Comparison of ENCODE assay signal across 26 mouse cellular contexts in the genomic region with DNA sequence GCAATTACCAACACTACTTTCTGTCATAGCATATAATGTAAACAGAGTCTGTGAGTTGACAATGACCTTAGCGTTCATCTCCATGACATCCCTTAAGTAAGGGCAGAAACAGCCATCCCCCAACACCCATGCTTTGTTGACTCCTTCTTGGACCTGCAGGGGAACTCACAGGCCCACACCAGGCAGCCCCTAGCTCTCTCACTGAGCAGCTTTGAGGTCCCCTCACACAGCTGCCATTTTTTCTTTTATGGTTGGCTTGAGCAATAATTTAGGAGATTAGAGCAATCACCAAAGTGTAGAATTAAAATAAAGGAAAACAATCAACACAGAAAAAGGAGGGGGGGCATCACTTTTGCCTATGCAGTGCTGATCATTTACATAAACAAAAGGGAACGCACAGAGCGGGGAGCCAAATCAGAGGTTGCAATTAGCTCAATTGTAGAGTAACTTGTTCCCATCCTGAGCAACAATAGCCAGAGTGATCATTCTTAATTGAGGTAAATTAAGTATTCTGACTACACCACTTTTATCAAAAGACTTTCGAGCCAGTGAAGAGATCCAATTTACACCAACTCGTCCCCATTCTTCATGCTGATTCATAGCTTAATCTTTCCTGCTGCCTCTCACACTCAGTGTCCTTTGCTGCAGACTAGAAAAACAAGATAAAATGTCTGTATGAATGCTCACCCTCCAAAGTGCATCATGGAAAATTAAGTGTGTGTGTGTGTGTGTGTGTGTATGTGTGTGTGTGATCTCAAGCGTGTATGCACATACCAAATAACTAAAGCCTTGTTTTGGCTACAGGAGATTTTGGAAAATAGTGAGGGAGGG.
DNase-seq lines count a peak whose midpoint lies in the region; ATAC-seq and TF ChIP-seq lines count a peak whose summit lies in the region.
"Had no signal": no experiment of that assay in that cellular context is flagged by ENCODE, and none has a peak within 500 bp of the region (broad histone marks: within the 10 kb centered on the region; RNA-seq: fewer than 3 reads in every experiment).

No protein-coding gene starts in this region.

- peak; percentile 69 for ATAC-seq in frontal cortex, adult (ENCODE audit: low TSS enrichment)
- peak; percentile 65 for ATAC-seq in midbrain, embryonic 13.5 days
- ATAC-seq in forebrain, embryonic 16.5 days = peak; percentile 89
- ATAC-seq: hindbrain, postnatal 0 days; intestine, embryonic 16.5 days had no signal

- H3K36me3 ChIP-seq in midbrain, embryonic 13.5 days = no peaks in the 10 kb centered on the region
- H3K36me3 ChIP-seq in midbrain, embryonic 10.5 days = no peaks in the 10 kb centered on the region
- no peaks in the 10 kb centered on the region for H3K36me3 ChIP-seq in forebrain, embryonic 16.5 days (ENCODE audit: control insufficient read depth, insufficient read depth)
- H3K36me3 ChIP-seq: embryonic facial prominence, embryonic 10.5 days; heart, embryonic 13.5 days; lung, embryonic 15.5 days; midbrain, embryonic 15.5 days; neural tube, embryonic 13.5 days; stomach, embryonic 15.5 days had no signal

- no peak overlapping the region for H3K9ac ChIP-seq in midbrain, embryonic 13.5 days (replicated peaks)
- no peak overlapping the region for H3K9ac ChIP-seq in forebrain, embryonic 16.5 days (replicated peaks; ENCODE audit: low read depth, low read length)
- H3K9ac ChIP-seq: heart, embryonic 13.5 days; liver, embryonic 14.5 days; lung, embryonic 15.5 days; midbrain, embryonic 15.5 days; neural tube, embryonic 13.5 days; stomach, embryonic 15.5 days had no signal

- H3K4me3 ChIP-seq in midbrain, embryonic 13.5 days (replicated peaks) = no peak overlapping the region
- no peak overlapping the region for H3K4me3 ChIP-seq in midbrain, embryonic 10.5 days
- no peak overlapping the region for H3K4me3 ChIP-seq in forebrain, embryonic 16.5 days (replicated peaks; ENCODE audit: low read length)
- H3K4me3 ChIP-seq in lung, adult 2 months (replicated peaks; ENCODE audit: extremely low read depth, low read depth, low read length) = no peak overlapping the region
- H3K4me3 ChIP-seq: embryonic facial prominence, embryonic 10.5 days; heart, embryonic 13.5 days; lung, embryonic 15.5 days; midbrain, embryonic 15.5 days; myocyte; neural tube, embryonic 13.5 days; stomach, embryonic 15.5 days had no signal

- TF ChIP-seq CTCF in lung, adult 2 months (IDR thresholded peaks at IDR 0.05; ENCODE audit: insufficient read depth, low read length) = no peak

- no peaks in the 10 kb centered on the region; the same call in 1 of the 2 replicates for H3K9me3 ChIP-seq in midbrain, embryonic 13.5 days
- no peaks in the 10 kb centered on the region for H3K9me3 ChIP-seq in midbrain, embryonic 10.5 days (replicated peaks)
- no peaks in the 10 kb centered on the region for H3K9me3 ChIP-seq in forebrain, embryonic 16.5 days (ENCODE audit: control insufficient read depth, low read length)
- H3K9me3 ChIP-seq: embryonic facial prominence, embryonic 10.5 days; heart, embryonic 13.5 days; lung, embryonic 15.5 days; midbrain, embryonic 15.5 days; neural tube, embryonic 13.5 days; stomach, embryonic 15.5 days had no signal

- H3K27me3 ChIP-seq in midbrain, embryonic 13.5 days = peaks cover 25% of the 10 kb centered on the region
- peaks cover 86% of the 10 kb centered on the region for H3K27me3 ChIP-seq in midbrain, embryonic 10.5 days (ENCODE audit: low read depth, poor library complexity, severe bottlenecking)
- peaks cover 6% of the 10 kb centered on the region; the same call in 1 of the 2 replicates for H3K27me3 ChIP-seq in forebrain, embryonic 16.5 days (replicated peaks; ENCODE audit: control insufficient read depth, insufficient read depth, low read length)
- H3K27me3 ChIP-seq: heart, embryonic 13.5 days; midbrain, embryonic 15.5 days; neural tube, embryonic 13.5 days; stomach, embryonic 15.5 days had no signal

- peaks cover 44% of the 10 kb centered on the region for H3K4me1 ChIP-seq in midbrain, embryonic 13.5 days (replicated peaks)
- peaks cover 42% of the 10 kb centered on the region for H3K4me1 ChIP-seq in midbrain, embryonic 10.5 days
- peaks cover 18% of the 10 kb centered on the region for H3K4me1 ChIP-seq in forebrain, embryonic 16.5 days (replicated peaks; ENCODE audit: control insufficient read depth, insufficient read depth, low read length)
- no peaks in the 10 kb centered on the region for H3K4me1 ChIP-seq in lung, adult 2 months (ENCODE audit: control insufficient read depth, insufficient read depth, low read length)
- H3K4me1 ChIP-seq: lung, embryonic 15.5 days; stomach, embryonic 15.5 days had no signal

- no peak for TF ChIP-seq POLR2A in lung, adult 2 months (IDR thresholded peaks at IDR 0.05; ENCODE audit: borderline replicate concordance, extremely low read depth, low read depth, low read length)

- DNase-seq in frontal cortex, postnatal 14 days (ENCODE audit: low spot score in 2 of 2) = no peak
- no peak for DNase-seq in midbrain, embryonic 10.5 days (ENCODE audit: low spot score)
- DNase-seq in lung, adult 2 months = no peak
- no peak for DNase-seq in right cerebral cortex, postnatal 14 days
- no peak for DNase-seq in layer of hippocampus, postnatal 10 days (ENCODE audit: low spot score in 2 of 2)
- DNase-seq: adrenal gland, adult 2 months; cerebellum, adult 8-10 months; heart, postnatal 14 days; kidney, adult 9 months; kidney, postnatal 14 days; lung, postnatal 4 days; right cerebral cortex, adult 18-20 months; thymus, postnatal 25 days had no signal

- no peak overlapping the region for H3K4me2 ChIP-seq in midbrain, embryonic 13.5 days (replicated peaks)
- H3K4me2 ChIP-seq in forebrain, embryonic 16.5 days (ENCODE audit: low read length) = no peak overlapping the region
- H3K4me2 ChIP-seq: heart, embryonic 13.5 days; lung, embryonic 15.5 days; midbrain, embryonic 15.5 days; neural tube, embryonic 13.5 days; stomach, embryonic 15.5 days had no signal

- WGBS in midbrain, embryonic 13.5 days = 40% methylated on average over 6 of the region's 6 CpGs
- 61% methylated on average over 6 of the region's 6 CpGs for WGBS in midbrain, embryonic 10.5 days
- WGBS in forebrain, embryonic 16.5 days = 9% methylated on average over 6 of the region's 6 CpGs
- WGBS in lung, adult 2 months = 71% methylated on average over 6 of the region's 6 CpGs

- H3K27ac ChIP-seq in midbrain, embryonic 13.5 days = no peak overlapping the region
- H3K27ac ChIP-seq in midbrain, embryonic 10.5 days (replicated peaks) = no peak overlapping the region
- H3K27ac ChIP-seq in forebrain, embryonic 16.5 days (ENCODE audit: low read length) = no peak overlapping the region
- H3K27ac ChIP-seq: embryonic facial prominence, embryonic 10.5 days; heart, embryonic 13.5 days; hindbrain, postnatal 0 days; liver, embryonic 14.5 days; lung, embryonic 15.5 days; midbrain, embryonic 15.5 days; neural tube, embryonic 13.5 days; stomach, embryonic 15.5 days had no signal
